Mouse (Mus musculus): Measurements from ENCODE around the gene Rpl23a. TPM values are rescaled to one million over a fixed set of nuclear protein-coding genes. Genes with fewer than 3 reads are reported as not detected.

The Rpl23a gene
- polyA plus RNA-seq, 1 experiment from 2014 or later: 930 TPM

Small RNA genes lying within 50 kb of the gene (microRNA-seq; reads per million reads assigned to microRNA genes)
- gene Mir7653: not detected

Other genes starting within 250 kb of the Rpl23a start
- 15.6 and 19.8 TPM in 2 replicates for gene Phf12, start 200.8 kb downstream of the Rpl23a start, polyA plus RNA-seq (2015; fragmentation: Nextera tagmentation; extraction: Ambion mirVana)
- gene Dhrs13, start 151.3 kb downstream of the Rpl23a start, polyA plus RNA-seq (2015; fragmentation: Nextera tagmentation; extraction: Ambion mirVana): 32.7 and 40.0 TPM in 2 replicates
- 98.0 and 104 TPM in 2 replicates for gene Flot2, start 145.7 kb downstream of the Rpl23a start, polyA plus RNA-seq (2015; fragmentation: Nextera tagmentation; extraction: Ambion mirVana)
- gene Eral1, start 103.2 kb downstream of the Rpl23a start, polyA plus RNA-seq (2015; fragmentation: Nextera tagmentation; extraction: Ambion mirVana): 29.8 and 31.3 TPM in 2 replicates
- gene Fam222b, start 88.9 kb downstream of the Rpl23a start, polyA plus RNA-seq (2015; fragmentation: Nextera tagmentation; extraction: Ambion mirVana): 27.3 and 28.8 TPM in 2 replicates
- gene Traf4, start 18.0 kb downstream of the Rpl23a start, polyA plus RNA-seq (2015; fragmentation: Nextera tagmentation; extraction: Ambion mirVana): 128 and 131 TPM in 2 replicates
- gene Nek8, start 6.9 kb downstream of the Rpl23a start, polyA plus RNA-seq (2015; fragmentation: Nextera tagmentation; extraction: Ambion mirVana): 8.2 and 8.3 TPM in 2 replicates
- gene Tlcd1, start 6.9 kb downstream of the Rpl23a start, polyA plus RNA-seq (2015; fragmentation: Nextera tagmentation; extraction: Ambion mirVana): 10.2 and 11.1 TPM in 2 replicates
- 58.8 and 60.3 TPM in 2 replicates for gene Rab34, start 4.8 kb upstream of the Rpl23a start, polyA plus RNA-seq (2015; fragmentation: Nextera tagmentation; extraction: Ambion mirVana)
- 1.7 and 2.3 TPM in 2 replicates for gene Proca1, start 9.8 kb upstream of the Rpl23a start, polyA plus RNA-seq (2015; fragmentation: Nextera tagmentation; extraction: Ambion mirVana)
- 89.9 and 90.1 TPM in 2 replicates for gene Sdf2, start 62.2 kb upstream of the Rpl23a start, polyA plus RNA-seq (2015; fragmentation: Nextera tagmentation; extraction: Ambion mirVana)
- 28.2 and 29.5 TPM in 2 replicates for gene Supt6, start 62.4 kb upstream of the Rpl23a start, polyA plus RNA-seq (2015; fragmentation: Nextera tagmentation; extraction: Ambion mirVana)
- gene 2610507B11Rik, start 78.2 kb upstream of the Rpl23a start, polyA plus RNA-seq (2015; fragmentation: Nextera tagmentation; extraction: Ambion mirVana): 57.9 and 64.2 TPM in 2 replicates
- gene BC030499, start 107.3 kb upstream of the Rpl23a start, polyA plus RNA-seq (2015; fragmentation: Nextera tagmentation; extraction: Ambion mirVana): 0.19 and 0.25 TPM in 2 replicates
- 7.0 and 8.2 TPM in 2 replicates for gene Spag5, start 117.9 kb upstream of the Rpl23a start, polyA plus RNA-seq (2015; fragmentation: Nextera tagmentation; extraction: Ambion mirVana)
- 143 and 149 TPM in 2 replicates for gene Aldoc, start 139.4 kb upstream of the Rpl23a start, polyA plus RNA-seq (2015; fragmentation: Nextera tagmentation; extraction: Ambion mirVana)
- gene Pigs, start 144.8 kb upstream of the Rpl23a start, polyA plus RNA-seq (2015; fragmentation: Nextera tagmentation; extraction: Ambion mirVana): 79.6 and 79.7 TPM in 2 replicates
- gene Unc119, start 159.9 kb upstream of the Rpl23a start, polyA plus RNA-seq (2015; fragmentation: Nextera tagmentation; extraction: Ambion mirVana): 80.0 and 81.9 TPM in 2 replicates
- gene Foxn1, start 203.0 kb upstream of the Rpl23a start, polyA plus RNA-seq (2015; fragmentation: Nextera tagmentation; extraction: Ambion mirVana): not detected in 2 replicates
- gene Slc13a2, start 238.6 kb upstream of the Rpl23a start, polyA plus RNA-seq (2015; fragmentation: Nextera tagmentation; extraction: Ambion mirVana): not detected in 2 replicates

Data from neural tube, embryonic 13.5 days (tissue).